Mouse (Mus musculus): ENCODE results near the gene Pdzph1.

GRCm38 (mm10) chr17:58932279-58932982, 58.7 kb downstream of the Pdzph1 start:
- TF ChIP-seq CTCF (IDR thresholded peaks at IDR 0.05; ENCODE audit: extremely low read depth, insufficient read depth, low read length): no peak
- no peak for TF ChIP-seq POLR2A (IDR thresholded peaks at IDR 0.05; ENCODE audit: extremely low read depth, insufficient read depth, low read length)
